Comparison of ENCODE assay signal across 10 mouse cellular contexts in genomic region chr5:139418633-139419032, GRCm38 (mm10). TPM values are rescaled to one million over a fixed set of nuclear protein-coding genes. Genes with fewer than 3 reads are reported as not detected.
DNase-seq lines count a peak whose midpoint lies in the region; ATAC-seq lines count a peak whose summit lies in the region.
"Had no signal": no experiment of that assay in that cellular context is flagged by ENCODE, and none has a peak within 500 bp of the region (broad histone marks: within the 10 kb centered on the region; RNA-seq: fewer than 3 reads in every experiment).

No protein-coding gene starts in this region.

- no peaks in the 10 kb centered on the region for H3K36me3 ChIP-seq in forebrain, embryonic 12.5 days (replicated peaks)
- peaks cover 4% of the 10 kb centered on the region; the same call in 1 of the 2 replicates for H3K36me3 ChIP-seq in kidney, embryonic 16.5 days (ENCODE audit: insufficient read depth, low read length)

- DNase-seq in left cerebral cortex, postnatal 4 days, result peak; percentile 70
- DNase-seq in left cerebral cortex, adult 18-20 months (ENCODE audit: low spot score in 2 of 2), result no peak
- peak; percentile 52 for DNase-seq in mesoderm, embryonic 11.5 days (ENCODE audit: low read depth, low spot score)
- DNase-seq in thymus, postnatal 10 days (ENCODE audit: low spot score in 2 of 2), result peak; percentile 72 to 75
- no peak for DNase-seq in kidney, postnatal 14 days
- DNase-seq: adrenal gland, adult 8-10 months had no signal

- no peaks in the 10 kb centered on the region for H3K27me3 ChIP-seq in forebrain, embryonic 12.5 days
- H3K27me3 ChIP-seq in kidney, embryonic 16.5 days (ENCODE audit: insufficient read depth, low read length), result no peaks in the 10 kb centered on the region
- H3K27me3 ChIP-seq: CH12.LX had no signal

- H3K9ac ChIP-seq in forebrain, embryonic 12.5 days, result 0 out of 2 replicates have a peak overlapping the region, but pooled peaks have one; percentile 29
- H3K9ac ChIP-seq in kidney, embryonic 16.5 days (replicated peaks; ENCODE audit: low read length), result no peak overlapping the region

- H3K4me3 ChIP-seq in forebrain, embryonic 12.5 days (replicated peaks), result no peak overlapping the region
- no peak overlapping the region for H3K4me3 ChIP-seq in kidney, embryonic 16.5 days (ENCODE audit: low read length)

- 14% methylated on average over 3 of the region's 3 CpGs for WGBS in forebrain, embryonic 12.5 days
- WGBS in kidney, embryonic 16.5 days, result 18% methylated on average over 3 of the region's 3 CpGs

- H3K9me3 ChIP-seq in forebrain, embryonic 12.5 days, result no peaks in the 10 kb centered on the region
- no peaks in the 10 kb centered on the region for H3K9me3 ChIP-seq in kidney, embryonic 16.5 days (ENCODE audit: low read length)

- H3K4me1 ChIP-seq in forebrain, embryonic 12.5 days, result peaks cover 39% of the 10 kb centered on the region
- H3K4me1 ChIP-seq in kidney, embryonic 16.5 days (ENCODE audit: insufficient read depth, low read length), result peaks cover 21% of the 10 kb centered on the region

- no peak overlapping the region for H3K4me2 ChIP-seq in forebrain, embryonic 12.5 days
- H3K4me2 ChIP-seq in kidney, embryonic 16.5 days (replicated peaks; ENCODE audit: low read depth, low read length), result no peak overlapping the region

- peak overlapping the region; percentile 70 for H3K27ac ChIP-seq in forebrain, embryonic 12.5 days
- no peak overlapping the region for H3K27ac ChIP-seq in kidney, embryonic 16.5 days (ENCODE audit: low read length)

- ATAC-seq in forebrain, embryonic 12.5 days (ENCODE audit: low FRiP score), result peak; percentile 57; the same call in 1 of the 2 replicates
- ATAC-seq in megakaryocyte-erythroid progenitor cell, adult 5-6 weeks (replicated peaks; ENCODE audit: low FRiP score, low TSS enrichment, poor library complexity, severe bottlenecking), result no peak
- no peak for ATAC-seq in kidney, embryonic 16.5 days (ENCODE audit: low FRiP score, low TSS enrichment)

- intact Hi-C loops in left cerebral cortex, postnatal 4 days (cut with DNase I), result no loop called here

RNA-seq across cellular contexts. Expression of gene Gper1, which starts 4.3 kb away (rescaled TPM):
- 1 to 10 TPM; 3.0 to 3.2 TPM for total RNA-seq in left cerebral cortex, postnatal 4 days (2021)
- 1 to 10 TPM; 2.8 to 3.0 TPM for total RNA-seq in left cerebral cortex, adult 18-20 months (2021)
- 4.1 and 5.2 TPM in 2 replicates for polyA plus RNA-seq in forebrain, embryonic 12.5 days (2016; fragmentation: Nextera tagmentation; extraction: Ambion mirVana)
- total RNA-seq in megakaryocyte-erythroid progenitor cell, adult 5-6 weeks (2014; fragmentation: Nextera tagmentation), result not detected in 2 replicates
- total RNA-seq in megakaryocyte-erythroid progenitor cell, adult 5-6 weeks (2017), result not detected in 2 replicates
- polyA plus RNA-seq in kidney, embryonic 16.5 days (2015; fragmentation: Nextera tagmentation; extraction: Ambion mirVana), result 6.8 and 8.0 TPM in 2 replicates

RNA-seq across cellular contexts. Expression of gene C130050O18Rik, which starts 13.6 kb away (rescaled TPM):
- not detected for total RNA-seq in left cerebral cortex, postnatal 4 days (2021)
- total RNA-seq in left cerebral cortex, adult 18-20 months (2021), result under 1 TPM in 1 of 2 experiments, not detected in 1; 0.33 TPM
- 0.10 and 0.22 TPM in 2 replicates for polyA plus RNA-seq in forebrain, embryonic 12.5 days (2016; fragmentation: Nextera tagmentation; extraction: Ambion mirVana)
- 0.79 TPM in 1 of 2 replicates, not detected in the other for total RNA-seq in megakaryocyte-erythroid progenitor cell, adult 5-6 weeks (2014; fragmentation: Nextera tagmentation)
- 0.08 TPM in 1 of 2 replicates, not detected in the other for total RNA-seq in megakaryocyte-erythroid progenitor cell, adult 5-6 weeks (2017)
- 0.60 and 0.92 TPM in 2 replicates for polyA plus RNA-seq in kidney, embryonic 16.5 days (2015; fragmentation: Nextera tagmentation; extraction: Ambion mirVana)
- total RNA-seq: CH12.LX had no signal

RNA-seq across cellular contexts. Expression of gene Gpr146, which starts 41.1 kb away (rescaled TPM):
- 1 to 10 TPM; 2.2 to 2.5 TPM for total RNA-seq in left cerebral cortex, postnatal 4 days (2021)
- 10 to 100 TPM; 10.6 to 13.0 TPM for total RNA-seq in left cerebral cortex, adult 18-20 months (2021)
- polyA plus RNA-seq in forebrain, embryonic 12.5 days (2016; fragmentation: Nextera tagmentation; extraction: Ambion mirVana), result 1.2 and 1.4 TPM in 2 replicates
- total RNA-seq in megakaryocyte-erythroid progenitor cell, adult 5-6 weeks (2014; fragmentation: Nextera tagmentation), result 7.5 and 7.9 TPM in 2 replicates
- total RNA-seq in megakaryocyte-erythroid progenitor cell, adult 5-6 weeks (2017), result 5.3 and 6.0 TPM in 2 replicates
- 6.6 and 6.7 TPM in 2 replicates for polyA plus RNA-seq in kidney, embryonic 16.5 days (2015; fragmentation: Nextera tagmentation; extraction: Ambion mirVana)

RNA-seq across cellular contexts. Expression of gene 3110082I17Rik, which starts 41.7 kb away (rescaled TPM):
- total RNA-seq in left cerebral cortex, postnatal 4 days (2021), result 10 to 100 TPM; 18.0 to 19.2 TPM
- 10 to 100 TPM; 14.1 to 14.6 TPM for total RNA-seq in left cerebral cortex, adult 18-20 months (2021)
- 28.3 and 30.6 TPM in 2 replicates for polyA plus RNA-seq in forebrain, embryonic 12.5 days (2016; fragmentation: Nextera tagmentation; extraction: Ambion mirVana)
- 28.0 and 31.0 TPM in 2 replicates for total RNA-seq in megakaryocyte-erythroid progenitor cell, adult 5-6 weeks (2014; fragmentation: Nextera tagmentation)
- total RNA-seq in megakaryocyte-erythroid progenitor cell, adult 5-6 weeks (2017), result 40.1 and 74.7 TPM in 2 replicates
- polyA plus RNA-seq in kidney, embryonic 16.5 days (2015; fragmentation: Nextera tagmentation; extraction: Ambion mirVana), result 44.1 and 46.1 TPM in 2 replicates

Comparison
In these comparisons a context has a peak if more than half of its experiments do, and no peak if none do; other contexts are left out.
1. DNase-seq: peak in left cerebral cortex, postnatal 4 days (single experiment), mesoderm, embryonic 11.5 days (single experiment) and thymus, postnatal 10 days (2 of 2); none in left cerebral cortex, adult 18-20 months (0 of 2) and kidney, postnatal 14 days (single experiment).